Mouse (Mus musculus): ENCODE measurements around the gene Mpc2. TPM values are rescaled to one million over a fixed set of nuclear protein-coding genes. Genes with fewer than 3 reads are reported as not detected.

Mpc2 gene
- 229 and 244 TPM in 2 replicates for polyA plus RNA-seq (2014; fragmentation: Nextera tagmentation; extraction: Ambion mirVana)

GRCm38 (mm10) chr1:165460360-165460800, at the start of gene Mpc2, which contains the start of gene Dcaf6:
Gene Mpc2 (plus strand): TSS chr1:165460637.
Gene Dcaf6 (minus strand): TSS chr1:165460475.
- H3K27ac ChIP-seq = peak within 1 kb of the TSS; percentile 97
- under 1% methylated on average over 27 of the region's 37 CpGs for WGBS
- H3K4me2 ChIP-seq (replicated peaks) = peak within 1 kb of the TSS; percentile 82
- no peaks in the 10 kb centered on the region for H3K36me3 ChIP-seq (replicated peaks; ENCODE audit: control insufficient read depth, insufficient read depth)
- H3K4me3 ChIP-seq (replicated peaks; ENCODE audit: low read length) = peak within 1 kb of the TSS; percentile 84
- peaks cover 19% of the 10 kb centered on the region for H3K4me1 ChIP-seq (replicated peaks; ENCODE audit: control insufficient read depth, insufficient read depth, low read length)
- peak within 1 kb of the TSS; percentile 82 for H3K9ac ChIP-seq
- no peaks in the 10 kb centered on the region for H3K27me3 ChIP-seq (ENCODE audit: control insufficient read depth, insufficient read depth, low read length)
- DNase-seq (ENCODE audit: low spot score) (peak; percentile 99), ATAC-seq (ENCODE audit: low FRiP score) (peak; percentile 95)
- H3K9me3 ChIP-seq (ENCODE audit: control insufficient read depth, low read length) = no peaks in the 10 kb centered on the region

- WGBS = 82% methylated on average over 7 of the region's 7 CpGs
- Histone ChIP-seq H3K27me3 (ENCODE audit: control insufficient read depth, insufficient read depth, low read length) (no peaks in the 10 kb centered on the region), H3K36me3 (replicated peaks; ENCODE audit: control insufficient read depth, insufficient read depth) (peaks cover 10% of the 10 kb centered on the region), H3K4me1 (replicated peaks; ENCODE audit: control insufficient read depth, insufficient read depth, low read length) (no peaks in the 10 kb centered on the region), H3K27ac (no peak overlapping the region), H3K9me3 (ENCODE audit: control insufficient read depth, low read length) (no peaks in the 10 kb centered on the region), H3K4me3 (replicated peaks; ENCODE audit: low read length) (no peak overlapping the region), H3K4me2 (replicated peaks) (no peak overlapping the region), H3K9ac (no peak overlapping the region)
- no peak for DNase-seq (ENCODE audit: low spot score)
- ATAC-seq (ENCODE audit: low FRiP score) = no peak
Measured at GRCm38 (mm10) chr1:165421357-165421915, 39.0 kb upstream of the Mpc2 start.

GRCm38 (mm10) chr1:165426254-165426653, 34.2 kb upstream of the Mpc2 start:
- Histone ChIP-seq H3K9ac (no peak overlapping the region), H3K4me1 (replicated peaks; ENCODE audit: control insufficient read depth, insufficient read depth, low read length) (no peaks in the 10 kb centered on the region), H3K27me3 (ENCODE audit: control insufficient read depth, insufficient read depth, low read length) (no peaks in the 10 kb centered on the region), H3K36me3 (replicated peaks; ENCODE audit: control insufficient read depth, insufficient read depth) (peaks cover 4% of the 10 kb centered on the region; the same call in 1 of the 2 replicates), H3K9me3 (ENCODE audit: control insufficient read depth, low read length) (no peaks in the 10 kb centered on the region), H3K4me2 (replicated peaks) (no peak overlapping the region), H3K27ac (no peak overlapping the region), H3K4me3 (replicated peaks; ENCODE audit: low read length) (no peak overlapping the region)
- no peak for ATAC-seq (ENCODE audit: low FRiP score)
- WGBS = 94% methylated on average over 2 of the region's 2 CpGs
- no peak for DNase-seq (ENCODE audit: low spot score)

GRCm38 (mm10) chr1:165432883-165433282, 27.6 kb upstream of the Mpc2 start:
- ATAC-seq (ENCODE audit: low FRiP score) (no peak), DNase-seq (ENCODE audit: low spot score) (no peak)
- H3K4me3 ChIP-seq (replicated peaks; ENCODE audit: low read length) = no peak overlapping the region
- no peak overlapping the region for H3K9ac ChIP-seq
- H3K9me3 ChIP-seq (ENCODE audit: control insufficient read depth, low read length) = peaks cover 11% of the 10 kb centered on the region; the same call in 1 of the 2 replicates
- no peak overlapping the region for H3K4me2 ChIP-seq (replicated peaks)
- H3K36me3 ChIP-seq (replicated peaks; ENCODE audit: control insufficient read depth, insufficient read depth) = no peaks in the 10 kb centered on the region
- H3K4me1 ChIP-seq (replicated peaks; ENCODE audit: control insufficient read depth, insufficient read depth, low read length) = no peaks in the 10 kb centered on the region
- H3K27me3 ChIP-seq (ENCODE audit: control insufficient read depth, insufficient read depth, low read length) = no peaks in the 10 kb centered on the region
- no peak overlapping the region for H3K27ac ChIP-seq
- WGBS = 98% methylated on average over 1 of the region's 1 CpGs

GRCm38 (mm10) chr1:165438289-165439021, 22.0 kb upstream of the Mpc2 start:
- H3K4me3 ChIP-seq (replicated peaks; ENCODE audit: low read length) = no peak overlapping the region
- no peaks in the 10 kb centered on the region for H3K4me1 ChIP-seq (replicated peaks; ENCODE audit: control insufficient read depth, insufficient read depth, low read length)
- peaks cover 11% of the 10 kb centered on the region; the same call in 1 of the 2 replicates for H3K9me3 ChIP-seq (ENCODE audit: control insufficient read depth, low read length)
- no peak overlapping the region for H3K4me2 ChIP-seq (replicated peaks)
- no peaks in the 10 kb centered on the region for H3K36me3 ChIP-seq (replicated peaks; ENCODE audit: control insufficient read depth, insufficient read depth)
- ATAC-seq (ENCODE audit: low FRiP score) = no peak
- DNase-seq (ENCODE audit: low spot score) = no peak
- WGBS = 87% methylated on average over 1 of the region's 1 CpGs
- H3K9ac ChIP-seq = no peak overlapping the region
- H3K27me3 ChIP-seq (ENCODE audit: control insufficient read depth, insufficient read depth, low read length) = no peaks in the 10 kb centered on the region
- H3K27ac ChIP-seq = no peak overlapping the region

- no peak overlapping the region for H3K9ac ChIP-seq
- no peak overlapping the region for H3K4me3 ChIP-seq (replicated peaks; ENCODE audit: low read length)
- peaks cover 11% of the 10 kb centered on the region; the same call in 1 of the 2 replicates for H3K9me3 ChIP-seq (ENCODE audit: control insufficient read depth, low read length)
- no peak overlapping the region for H3K4me2 ChIP-seq (replicated peaks)
- no peak overlapping the region for H3K27ac ChIP-seq
- no peaks in the 10 kb centered on the region for H3K36me3 ChIP-seq (replicated peaks; ENCODE audit: control insufficient read depth, insufficient read depth)
- WGBS = 70% methylated on average over 3 of the region's 3 CpGs
- no peaks in the 10 kb centered on the region for H3K27me3 ChIP-seq (ENCODE audit: control insufficient read depth, insufficient read depth, low read length)
- H3K4me1 ChIP-seq (replicated peaks; ENCODE audit: control insufficient read depth, insufficient read depth, low read length) = no peaks in the 10 kb centered on the region
- DNase-seq (ENCODE audit: low spot score) = no peak
- ATAC-seq (ENCODE audit: low FRiP score) = no peak
Measured at GRCm38 (mm10) chr1:165440788-165441187, 19.6 kb upstream of the Mpc2 start.

- Histone ChIP-seq H3K4me3 (replicated peaks; ENCODE audit: low read length) (no peak overlapping the region), H3K9ac (no peak overlapping the region), H3K4me1 (replicated peaks; ENCODE audit: control insufficient read depth, insufficient read depth, low read length) (no peaks in the 10 kb centered on the region), H3K27ac (no peak overlapping the region), H3K27me3 (ENCODE audit: control insufficient read depth, insufficient read depth, low read length) (no peaks in the 10 kb centered on the region), H3K9me3 (ENCODE audit: control insufficient read depth, low read length) (peaks cover 10% of the 10 kb centered on the region; the same call in 1 of the 2 replicates), H3K36me3 (replicated peaks; ENCODE audit: control insufficient read depth, insufficient read depth) (no peaks in the 10 kb centered on the region), H3K4me2 (replicated peaks) (no peak overlapping the region)
- DNase-seq (ENCODE audit: low spot score) (no peak), ATAC-seq (ENCODE audit: low FRiP score) (no peak)
Measured at GRCm38 (mm10) chr1:165441201-165441600, 19.2 kb upstream of the Mpc2 start.

GRCm38 (mm10) chr1:165441719-165442118, 18.7 kb upstream of the Mpc2 start:
- 76% methylated on average over 3 of the region's 3 CpGs for WGBS
- no peak for ATAC-seq (ENCODE audit: low FRiP score)
- H3K36me3 ChIP-seq (replicated peaks; ENCODE audit: control insufficient read depth, insufficient read depth) = no peaks in the 10 kb centered on the region
- no peak overlapping the region for H3K4me2 ChIP-seq (replicated peaks)
- no peak overlapping the region for H3K27ac ChIP-seq
- no peak overlapping the region for H3K9ac ChIP-seq
- H3K4me1 ChIP-seq (replicated peaks; ENCODE audit: control insufficient read depth, insufficient read depth, low read length) = no peaks in the 10 kb centered on the region
- H3K4me3 ChIP-seq (replicated peaks; ENCODE audit: low read length) = no peak overlapping the region
- DNase-seq (ENCODE audit: low spot score) = no peak
- 0 out of 2 replicates have a peak, but pooled peaks cover 5% of the 10 kb centered on the region for H3K9me3 ChIP-seq (ENCODE audit: control insufficient read depth, low read length)
- no peaks in the 10 kb centered on the region for H3K27me3 ChIP-seq (ENCODE audit: control insufficient read depth, insufficient read depth, low read length)

GRCm38 (mm10) chr1:165459041-165459502, 1.4 kb upstream of the Mpc2 start:
- DNase-seq (ENCODE audit: low spot score) (no peak), ATAC-seq (ENCODE audit: low FRiP score) (no peak)
- WGBS = 26% methylated on average over 7 of the region's 7 CpGs
- H3K4me3 ChIP-seq (replicated peaks; ENCODE audit: low read length) = peak overlapping the region; percentile 84
- peak overlapping the region; percentile 82 for H3K9ac ChIP-seq
- no peaks in the 10 kb centered on the region for H3K27me3 ChIP-seq (ENCODE audit: control insufficient read depth, insufficient read depth, low read length)
- H3K9me3 ChIP-seq (ENCODE audit: control insufficient read depth, low read length) = 0 out of 2 replicates have a peak, but pooled peaks cover 6% of the 10 kb centered on the region
- H3K4me2 ChIP-seq (replicated peaks) = peak overlapping the region; percentile 82
- H3K4me1 ChIP-seq (replicated peaks; ENCODE audit: control insufficient read depth, insufficient read depth, low read length) = peaks cover 19% of the 10 kb centered on the region
- H3K27ac ChIP-seq = peak overlapping the region; percentile 97; the same call in 1 of the 2 replicates
- no peaks in the 10 kb centered on the region for H3K36me3 ChIP-seq (replicated peaks; ENCODE audit: control insufficient read depth, insufficient read depth)

Measured in hindbrain, embryonic 14.5 days (tissue).